Mouse (Mus musculus): ENCODE results near the gene Mettl7a2. TPM values are rescaled to one million over a fixed set of nuclear protein-coding genes. Genes with fewer than 3 reads are reported as not detected.

The Mettl7a2 gene
- polyA plus RNA-seq (2014; fragmentation: Illumina TruSeq; extraction: RNeasy Lipid Tissue Mini Kit (QIAGEN cat#74804)): 2.7 TPM

GRCm38 (mm10) chr15:100352711-100353250, at the start of gene Mettl7a2, which contains the start of gene Methig1:
Mettl7a2 (plus strand) TSS chr15:100353200.
Methig1 (plus strand) TSS chr15:100353149.

GRCm38 (mm10) chr15:100304019-100304991, 48.7 kb upstream of the Mettl7a2 start, which contains the start of gene Mettl7a1:
Mettl7a1 (plus strand) TSS chr15:100304140.

GRCm38 (mm10) chr15:100334629-100335028, 18.4 kb upstream of the Mettl7a2 start, which contains the start of gene Mettl7a3:
Mettl7a3 (plus strand) TSS chr15:100334929.

GRCm38 (mm10) chr15:100364242-100364641, 11.2 kb downstream of the Mettl7a2 start, which contains the start of gene Higd1c:
Higd1c (plus strand) TSS chr15:100364542.

Other genes with a start within 250 kb of the Mettl7a2 start
- gene Atf1, start 125.4 kb upstream of the Mettl7a2 start, polyA plus RNA-seq (2014; fragmentation: Illumina TruSeq; extraction: RNeasy Lipid Tissue Mini Kit (QIAGEN cat#74804)): 151 TPM
- gene Tmprss12, start 72.4 kb upstream of the Mettl7a2 start, polyA plus RNA-seq (2014; fragmentation: Illumina TruSeq; extraction: RNeasy Lipid Tissue Mini Kit (QIAGEN cat#74804)): not detected
- gene Mettl7a1, start 49.1 kb upstream of the Mettl7a2 start, polyA plus RNA-seq (2014; fragmentation: Illumina TruSeq; extraction: RNeasy Lipid Tissue Mini Kit (QIAGEN cat#74804)): 80.1 TPM
- not detected for gene Mettl7a3, start 18.3 kb upstream of the Mettl7a2 start, polyA plus RNA-seq (2014; fragmentation: Illumina TruSeq; extraction: RNeasy Lipid Tissue Mini Kit (QIAGEN cat#74804))
- gene Methig1, start 51 bp upstream of the Mettl7a2 start, polyA plus RNA-seq (2014; fragmentation: Illumina TruSeq; extraction: RNeasy Lipid Tissue Mini Kit (QIAGEN cat#74804)): not detected
- gene Higd1c, start 11.3 kb downstream of the Mettl7a2 start, polyA plus RNA-seq (2014; fragmentation: Illumina TruSeq; extraction: RNeasy Lipid Tissue Mini Kit (QIAGEN cat#74804)): not detected
- not detected for gene Gm5475, start 68.9 kb downstream of the Mettl7a2 start, polyA plus RNA-seq (2014; fragmentation: Illumina TruSeq; extraction: RNeasy Lipid Tissue Mini Kit (QIAGEN cat#74804))
- gene Slc11a2, start 71.9 kb downstream of the Mettl7a2 start, polyA plus RNA-seq (2014; fragmentation: Illumina TruSeq; extraction: RNeasy Lipid Tissue Mini Kit (QIAGEN cat#74804)): 8.7 TPM
- gene Letmd1, start 115.8 kb downstream of the Mettl7a2 start, polyA plus RNA-seq (2014; fragmentation: Illumina TruSeq; extraction: RNeasy Lipid Tissue Mini Kit (QIAGEN cat#74804)): 20.9 TPM
- 6.5 TPM for gene Csrnp2, start 142.3 kb downstream of the Mettl7a2 start, polyA plus RNA-seq (2014; fragmentation: Illumina TruSeq; extraction: RNeasy Lipid Tissue Mini Kit (QIAGEN cat#74804))
- 8.3 TPM for gene Tfcp2, start 198.8 kb downstream of the Mettl7a2 start, polyA plus RNA-seq (2014; fragmentation: Illumina TruSeq; extraction: RNeasy Lipid Tissue Mini Kit (QIAGEN cat#74804))
- 3.8 TPM for gene Pou6f1, start 246.8 kb downstream of the Mettl7a2 start, polyA plus RNA-seq (2014; fragmentation: Illumina TruSeq; extraction: RNeasy Lipid Tissue Mini Kit (QIAGEN cat#74804))